Mouse (Mus musculus) bone marrow macrophage, adult 2 months (primary cell): ENCODE data around the gene Gramd4. TPM values are rescaled to one million over a fixed set of nuclear protein-coding genes. Genes with fewer than 3 reads are reported as not detected.

Experiments
- H3K27ac ChIP-seq: 2 replicates; pipeline ENCODE4 v1.5.1; 2012; ENCODE audit warnings: low read depth, low read length; ENCODE audit not compliant: insufficient read depth
- H3K4me1 ChIP-seq: 2 replicates; pipeline ENCODE4 v1.6.1; 2012; ENCODE audit warnings: low read length; ENCODE audit not compliant: control insufficient read depth, insufficient read depth
- H3K4me3 ChIP-seq: 2 replicates; pipeline ENCODE4 v1.5.1; 2012; ENCODE audit warnings: mild to moderate bottlenecking, low read length, moderate library complexity; ENCODE audit not compliant: insufficient read depth
- CTCF ChIP-seq: IDR thresholded peaks from 2 replicates; pipeline ENCODE4 v1.5.1; 2012; ENCODE audit warnings: low read depth, mild to moderate bottlenecking, low read length, moderate library complexity
- POLR2A ChIP-seq: IDR thresholded peaks from 2 replicates; pipeline ENCODE4 v1.6.1; 2012; ENCODE audit warnings: mild to moderate bottlenecking, low read depth, low read length, borderline replicate concordance
- polyA plus RNA-seq: library from polyadenylated mRNA; stranded (reverse); fragments of >200 nt; gene quantifications from 2 replicates; pipeline ENCODE4 v1.2.4, GENCODE M21; 2012; ENCODE audit not compliant: missing spikeins, insufficient read depth, insufficient read length

Gramd4 gene
- polyA plus RNA-seq, 1 experiment = 3.8 TPM

DNA sequence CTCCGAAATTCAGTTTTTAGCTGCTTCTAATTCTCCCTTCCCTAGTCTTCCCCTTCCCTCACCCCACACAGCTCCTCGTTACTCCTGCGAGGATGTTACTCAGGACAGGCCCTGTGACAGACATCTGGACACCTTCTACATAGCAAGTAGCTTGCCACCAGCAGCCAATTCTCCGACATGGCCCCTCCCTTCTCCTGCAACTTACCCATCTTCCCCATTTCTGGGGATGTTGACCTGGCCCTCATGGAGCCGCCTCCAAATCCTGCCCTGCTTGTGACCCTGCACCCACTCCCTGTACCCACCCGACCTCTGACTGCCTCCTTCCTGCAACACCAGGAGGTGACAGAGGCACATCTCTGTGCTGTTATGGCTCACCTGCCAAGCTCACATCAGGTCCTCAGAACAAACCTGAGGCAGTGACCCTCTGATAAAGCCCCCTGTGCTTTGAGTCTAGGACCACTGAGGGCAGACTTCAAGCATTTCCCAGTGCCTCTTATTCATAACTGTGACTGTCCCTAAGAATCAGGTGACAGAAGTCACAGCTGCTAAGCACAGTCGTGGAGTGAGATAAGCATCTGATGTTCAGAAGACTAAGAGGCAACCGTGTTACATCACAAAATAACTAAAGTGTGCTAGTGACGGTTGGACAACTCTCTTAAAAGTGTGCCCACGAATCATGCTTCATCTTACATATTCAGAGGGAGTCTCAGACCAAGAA is 110.5 kb downstream of the Gramd4 start:
- TF ChIP-seq CTCF (no peak), POLR2A (no peak)
- H3K4me3 ChIP-seq = peak overlapping the region; percentile 22
- H3K4me1 ChIP-seq = peaks cover 59% of the 10 kb centered on the region

DNA sequence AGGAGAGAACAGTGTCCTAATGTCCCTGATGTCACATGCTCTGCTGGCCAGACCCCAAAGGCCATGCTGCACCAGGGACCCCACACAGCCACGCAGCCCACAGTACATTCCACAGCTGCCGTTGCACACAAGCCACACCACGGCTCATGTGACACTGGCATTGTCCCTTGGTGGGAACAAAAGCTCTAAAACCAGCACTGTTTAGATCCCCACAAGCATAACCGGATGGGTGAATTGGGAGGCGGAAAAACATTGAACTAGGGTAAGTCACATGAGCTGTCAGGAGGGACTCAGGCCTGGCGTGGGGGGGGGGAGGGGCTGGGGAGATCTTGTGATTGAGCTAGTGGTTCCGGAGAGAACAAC is 111.0 kb downstream of the Gramd4 start:
- TF ChIP-seq POLR2A (no peak), CTCF (no peak)
- H3K4me1 ChIP-seq = peaks cover 64% of the 10 kb centered on the region
- H3K27ac ChIP-seq = peak overlapping the region; percentile 100
- peak overlapping the region; percentile 22 for H3K4me3 ChIP-seq

More for the DNA sequence above, 110.5 kb downstream of the Gramd4 start:
- H3K27ac ChIP-seq = peak overlapping the region; percentile 100

DNA sequence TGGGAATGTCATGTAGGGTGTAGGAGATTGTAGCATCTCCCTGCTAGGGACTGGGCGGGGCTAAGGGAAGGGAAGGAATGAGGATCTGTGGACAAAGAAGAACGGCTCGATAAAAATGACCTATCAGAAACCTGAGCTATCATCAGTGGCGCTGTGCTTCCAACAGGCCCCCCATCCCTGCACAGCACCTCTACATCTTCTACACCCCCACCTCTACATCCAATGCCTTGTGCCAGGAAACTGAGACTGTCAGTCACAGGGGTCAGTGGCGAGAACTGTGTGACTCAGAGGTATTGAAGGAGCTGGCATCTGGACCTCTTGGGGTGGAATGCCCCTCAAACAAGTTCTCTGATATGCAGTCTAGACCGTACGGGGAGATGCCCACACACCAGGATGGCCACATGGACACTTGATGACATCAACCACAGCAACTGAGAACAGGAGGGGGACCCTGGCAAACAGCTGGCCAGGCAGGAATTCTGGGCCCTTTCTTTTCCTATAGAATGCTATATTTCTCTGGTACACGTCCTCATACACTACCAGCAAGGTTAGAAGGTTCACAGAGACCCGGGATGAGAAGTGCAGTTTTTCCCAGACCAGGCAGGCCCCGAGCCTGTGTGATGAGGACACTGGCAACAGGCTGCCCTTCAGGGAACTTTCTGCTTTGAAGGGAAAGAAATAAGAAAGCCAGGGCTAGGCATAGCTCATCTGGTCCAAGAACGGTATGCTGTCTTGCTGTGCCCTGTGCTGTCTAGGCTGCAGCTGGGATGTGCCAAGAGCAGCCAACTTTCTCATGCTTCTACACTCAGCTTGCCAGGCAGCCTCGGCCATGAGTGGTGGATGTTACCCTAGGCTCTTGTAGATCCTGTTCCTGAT is 111.7 kb downstream of the Gramd4 start:
- H3K27ac ChIP-seq = peak overlapping the region; percentile 100
- H3K4me1 ChIP-seq = peaks cover 71% of the 10 kb centered on the region
- TF ChIP-seq CTCF = no peak
- no peak for TF ChIP-seq POLR2A
- peak overlapping the region; percentile 37 for H3K4me3 ChIP-seq

DNA sequence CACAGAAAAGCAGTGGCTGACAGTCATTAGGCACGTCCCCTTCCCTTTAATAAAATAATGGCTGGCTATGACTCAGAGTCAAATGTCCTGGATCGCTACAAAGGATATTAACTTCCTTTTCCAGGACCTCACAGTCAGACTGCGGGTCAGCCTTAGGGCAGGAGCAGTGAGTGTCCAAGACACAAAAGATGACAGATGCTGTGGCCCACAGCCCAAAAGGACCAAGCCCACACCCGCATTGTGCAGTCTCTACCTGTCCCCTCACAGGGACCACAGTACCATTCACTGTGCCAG is 112.3 kb downstream of the Gramd4 start:
- Histone ChIP-seq H3K27ac (peak overlapping the region; percentile 100), H3K4me1 (peaks cover 77% of the 10 kb centered on the region), H3K4me3 (peak overlapping the region; percentile 37; the same call in 1 of the 2 replicates)
- TF ChIP-seq CTCF (no peak), POLR2A (no peak)

DNA sequence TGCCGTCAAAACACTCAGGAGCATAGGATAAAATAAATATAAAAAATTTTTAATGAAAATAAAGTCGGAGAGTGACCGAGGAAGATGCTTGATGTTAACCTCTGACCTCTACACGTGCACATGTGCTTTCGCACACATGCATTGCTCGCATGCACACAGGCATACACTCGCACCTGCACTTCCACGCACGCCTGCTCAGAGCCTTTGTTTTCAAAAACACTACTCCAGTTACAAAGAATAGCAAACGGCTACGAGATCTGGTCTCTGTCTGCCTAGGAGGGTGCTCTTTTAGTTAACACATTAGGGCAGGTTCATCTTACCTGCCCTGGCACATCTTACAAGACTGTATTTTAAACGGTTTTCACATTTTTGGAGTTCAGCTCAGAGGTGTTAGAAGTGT is 113.8 kb downstream of the Gramd4 start:
- Histone ChIP-seq H3K4me1 (peaks cover 85% of the 10 kb centered on the region), H3K4me3 (no peak overlapping the region), H3K27ac (peak overlapping the region; percentile 100)
- TF ChIP-seq CTCF = no peak
- no peak for TF ChIP-seq POLR2A

DNA sequence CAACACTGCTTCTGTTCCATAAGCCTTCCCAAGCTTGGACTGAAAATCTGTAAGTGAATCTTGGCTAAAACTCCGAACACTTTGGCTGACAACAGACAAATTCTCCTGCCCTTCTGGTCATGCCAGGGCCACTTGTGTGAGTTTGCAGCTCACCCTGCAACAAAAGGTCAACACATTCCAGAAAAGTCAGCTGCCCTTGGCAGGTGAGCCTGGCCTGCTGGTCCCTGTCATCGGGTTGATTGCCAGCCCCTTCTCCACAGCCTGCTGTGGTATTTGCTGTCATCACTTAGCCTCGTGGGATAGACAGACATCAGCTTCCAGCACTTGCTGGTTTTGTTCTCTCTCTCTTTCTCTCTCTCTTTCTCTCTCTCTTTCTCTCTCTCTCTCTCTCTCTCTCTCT is 114.6 kb downstream of the Gramd4 start:
- H3K27ac ChIP-seq = peak overlapping the region; percentile 100
- no peak overlapping the region for H3K4me3 ChIP-seq
- TF ChIP-seq POLR2A (no peak), CTCF (no peak)
- peaks cover 84% of the 10 kb centered on the region for H3K4me1 ChIP-seq

DNA sequence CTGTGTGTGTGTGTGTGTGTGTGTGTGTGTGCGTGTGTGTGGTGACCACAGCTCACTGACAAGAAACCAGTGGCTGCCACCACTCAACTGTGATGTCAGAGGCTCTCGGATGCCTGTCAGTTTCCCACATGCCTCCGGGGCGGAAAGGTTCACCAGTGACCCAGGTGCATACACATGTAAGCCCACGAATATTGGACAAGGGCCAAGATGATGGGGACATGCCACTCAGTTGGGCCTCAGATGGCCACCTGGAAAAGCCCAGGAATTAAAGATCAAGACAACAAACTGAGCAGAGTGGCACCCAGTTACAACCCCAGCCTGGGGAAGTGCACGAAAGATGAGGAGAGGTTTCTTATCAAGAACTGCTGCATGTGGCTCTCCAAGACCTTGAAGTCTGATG is 115.0 kb downstream of the Gramd4 start:
- Histone ChIP-seq H3K27ac (peak overlapping the region; percentile 100; the same call in 1 of the 2 replicates), H3K4me3 (no peak overlapping the region), H3K4me1 (peaks cover 80% of the 10 kb centered on the region)
- TF ChIP-seq POLR2A = no peak
- no peak for TF ChIP-seq CTCF

DNA sequence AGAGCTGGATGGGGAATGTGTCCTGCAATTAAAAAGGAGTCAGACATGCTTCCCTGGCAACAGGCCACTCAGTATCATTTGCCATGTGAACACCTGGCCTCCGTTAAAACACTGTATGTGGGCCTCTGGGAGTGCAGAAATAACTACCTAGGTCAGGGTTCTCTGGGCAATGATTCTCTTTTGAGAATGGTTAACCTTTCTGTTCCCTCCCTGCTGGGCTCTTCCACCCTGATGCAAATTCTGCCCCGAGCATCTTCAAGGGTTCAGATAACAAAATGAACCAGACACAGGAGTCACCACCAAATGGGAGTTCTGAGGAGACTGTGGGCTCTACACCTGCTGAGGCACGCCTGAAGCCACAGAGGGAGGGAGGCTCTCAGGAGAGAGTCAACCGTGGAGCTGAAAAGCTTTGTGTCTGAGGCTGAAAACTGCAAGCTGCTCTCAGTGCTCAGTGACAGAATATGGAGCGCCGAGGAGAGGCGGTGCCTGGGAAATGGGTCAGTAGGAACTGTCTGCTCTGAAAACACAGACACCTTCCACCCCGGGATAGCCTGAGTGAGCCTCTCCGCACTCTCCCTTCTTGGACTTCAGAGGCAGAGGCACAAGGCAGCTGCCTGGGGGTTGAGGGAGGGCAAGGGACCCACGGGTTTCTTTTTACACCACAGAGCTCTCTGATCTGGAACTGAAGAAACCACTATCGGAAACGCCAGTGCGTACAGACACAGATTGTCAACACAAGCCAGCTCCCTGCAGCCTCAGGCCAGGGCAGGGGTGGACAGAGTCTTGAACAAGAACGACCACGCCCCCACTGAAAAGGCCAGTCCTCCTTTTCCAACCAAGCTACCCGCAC is 115.9 kb downstream of the Gramd4 start:
- Histone ChIP-seq H3K4me3 (no peak overlapping the region), H3K4me1 (peaks cover 78% of the 10 kb centered on the region), H3K27ac (peak overlapping the region; percentile 100)
- no peak for TF ChIP-seq POLR2A
- TF ChIP-seq CTCF = no peak

DNA sequence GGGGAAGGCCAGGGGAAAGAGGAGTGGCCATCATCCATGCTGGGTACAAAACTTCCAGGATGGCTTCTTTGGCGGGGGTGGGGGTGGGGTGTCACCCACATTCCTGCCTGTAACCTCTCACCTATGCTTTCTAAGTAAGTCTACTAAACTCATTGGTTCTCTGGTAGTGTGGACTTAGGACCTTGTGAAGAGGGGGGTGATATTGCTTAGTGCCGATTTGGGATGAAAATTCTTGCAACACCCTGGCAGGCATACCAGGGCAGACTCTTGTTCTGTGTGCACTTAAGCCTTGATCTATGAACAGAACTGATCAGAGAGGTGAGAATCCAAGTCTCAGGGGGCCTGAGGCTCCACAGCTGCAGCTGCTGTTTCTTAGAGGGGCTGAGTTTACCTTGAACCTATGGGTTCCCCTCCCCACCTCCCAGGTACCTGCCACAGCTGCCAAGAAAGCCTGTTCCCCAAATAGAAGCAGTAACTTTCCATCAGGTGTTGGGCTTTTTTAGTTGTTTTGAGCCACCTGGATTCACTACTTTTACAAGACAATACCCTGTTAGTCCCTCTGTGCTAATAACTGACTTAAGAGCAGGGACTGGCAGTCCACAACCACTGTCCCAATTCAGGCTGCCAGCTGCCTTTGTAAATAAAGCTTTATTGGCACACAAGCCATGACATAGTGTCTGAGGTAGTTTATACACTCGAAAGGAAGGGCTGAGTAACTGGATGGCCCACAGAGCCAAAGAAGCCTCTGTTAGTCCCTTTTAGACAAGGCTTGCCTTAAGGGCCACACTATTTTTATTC is 118.0 kb downstream of the Gramd4 start:
- Histone ChIP-seq H3K4me1 (peaks cover 76% of the 10 kb centered on the region), H3K4me3 (no peak overlapping the region), H3K27ac (no peak overlapping the region)
- no peak for TF ChIP-seq CTCF
- TF ChIP-seq POLR2A = no peak
